Mouse (Mus musculus): ENCODE measurements at regions not wholly inside any gene's neighbourhood (a gene's known extent, or its start where the extent isn't known, plus 50 kb on each side); places are given as distances from the start of the nearest gene placed in this dataset.
A peak's percentile ranks its signal among the peaks of the same experiment; 100 is the strongest.

DNA sequence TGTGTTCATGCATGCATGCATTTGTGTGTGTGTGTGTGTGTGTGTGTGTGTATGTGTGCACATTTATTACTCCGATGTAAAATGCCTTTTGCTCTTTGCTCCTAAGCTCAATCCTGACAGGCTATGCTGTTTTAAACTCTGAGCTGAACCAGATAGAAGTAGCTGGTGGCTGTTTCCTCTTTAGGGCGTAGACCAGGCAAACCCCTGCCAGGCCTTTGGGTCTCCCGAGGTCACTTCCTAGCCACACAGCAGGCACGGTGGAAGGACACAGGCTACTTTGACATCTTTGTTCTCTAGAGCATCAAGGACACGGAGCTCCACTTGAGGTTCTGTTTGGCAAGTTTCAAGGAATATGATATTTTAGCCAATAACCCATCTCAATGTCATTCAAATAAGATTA lies 128.6 kb upstream of the Ccdc122 start:
- 89% methylated on average over 5 of the region's 5 CpGs for WGBS
- ATAC-seq, result no peak
- H3K9me3 ChIP-seq (ENCODE audit: low read length), result no peaks in the 10 kb centered on the region

DNA sequence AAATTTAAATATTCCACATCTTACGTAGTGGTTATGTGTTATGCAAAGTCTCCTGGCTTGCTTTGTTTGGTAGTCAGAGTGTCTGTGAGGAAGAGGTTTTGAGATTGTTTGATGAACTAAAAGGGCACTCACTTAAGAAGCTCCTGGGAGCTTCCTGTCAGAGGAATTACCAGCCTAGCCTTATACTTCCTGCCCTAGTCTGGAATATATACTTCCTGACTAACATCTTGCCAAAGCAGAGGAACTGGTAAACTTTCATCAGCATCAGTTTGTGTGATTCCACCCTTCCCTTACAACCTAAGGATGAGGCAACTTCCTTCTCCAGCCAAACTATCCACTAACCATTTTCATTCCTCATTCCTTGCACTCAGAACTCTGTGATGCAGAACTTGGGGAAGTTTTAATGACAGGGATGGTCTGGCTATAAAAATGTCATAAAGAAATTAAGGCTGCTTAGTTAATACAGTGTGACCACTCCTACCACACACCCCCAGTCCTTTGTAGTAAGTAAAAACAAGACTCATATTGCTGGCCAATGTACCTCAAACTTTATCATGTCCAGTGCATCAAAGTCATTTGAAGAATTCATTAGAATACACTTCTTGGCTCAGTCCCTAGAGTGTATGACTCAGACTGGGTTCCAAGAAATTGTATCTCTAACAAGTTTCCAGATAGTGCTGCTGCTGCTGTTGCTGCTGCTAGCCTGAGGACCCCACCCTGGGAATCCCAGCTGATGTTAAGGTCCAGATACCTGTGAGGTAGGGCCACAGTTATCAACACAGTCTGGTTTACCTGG lies 133.4 kb upstream of the Ccdc122 start:
- H3K4me2 ChIP-seq (ENCODE audit: low read depth), result no peak overlapping the region
- TF ChIP-seq CTCF (IDR thresholded peaks at IDR 0.05; ENCODE audit: low read depth), result no peak
- no peaks in the 10 kb centered on the region for H3K4me1 ChIP-seq (ENCODE audit: insufficient read depth)
- no peak overlapping the region for H3K27ac ChIP-seq (ENCODE audit: low read depth, low read length)
- DNase-seq (no peak), ATAC-seq (no peak)
- H3K9me3 ChIP-seq (ENCODE audit: low read length), result no peaks in the 10 kb centered on the region
- WGBS, result 86% methylated on average over 1 of the region's 1 CpGs
- H3K4me3 ChIP-seq (ENCODE audit: low read depth, low read length), result no peak overlapping the region
- no peaks in the 10 kb centered on the region for H3K27me3 ChIP-seq (ENCODE audit: insufficient read depth, low read length)
- no peaks in the 10 kb centered on the region for H3K36me3 ChIP-seq (ENCODE audit: insufficient read depth)
- no peak overlapping the region for H3K9ac ChIP-seq

More for the DNA sequence above, 128.6 kb upstream of the Ccdc122 start:
- no peaks in the 10 kb centered on the region for H3K4me1 ChIP-seq (ENCODE audit: insufficient read depth)
- H3K9ac ChIP-seq, result no peak overlapping the region
- H3K4me3 ChIP-seq (ENCODE audit: low read depth, low read length), result no peak overlapping the region
- H3K27me3 ChIP-seq (ENCODE audit: insufficient read depth, low read length), result no peaks in the 10 kb centered on the region
- DNase-seq, result no peak
- no peak overlapping the region for H3K27ac ChIP-seq (ENCODE audit: low read depth, low read length)
- no peak for TF ChIP-seq CTCF (IDR thresholded peaks at IDR 0.05; ENCODE audit: low read depth)
- no peaks in the 10 kb centered on the region for H3K36me3 ChIP-seq (ENCODE audit: insufficient read depth)
- H3K4me2 ChIP-seq (ENCODE audit: low read depth), result no peak overlapping the region

DNA sequence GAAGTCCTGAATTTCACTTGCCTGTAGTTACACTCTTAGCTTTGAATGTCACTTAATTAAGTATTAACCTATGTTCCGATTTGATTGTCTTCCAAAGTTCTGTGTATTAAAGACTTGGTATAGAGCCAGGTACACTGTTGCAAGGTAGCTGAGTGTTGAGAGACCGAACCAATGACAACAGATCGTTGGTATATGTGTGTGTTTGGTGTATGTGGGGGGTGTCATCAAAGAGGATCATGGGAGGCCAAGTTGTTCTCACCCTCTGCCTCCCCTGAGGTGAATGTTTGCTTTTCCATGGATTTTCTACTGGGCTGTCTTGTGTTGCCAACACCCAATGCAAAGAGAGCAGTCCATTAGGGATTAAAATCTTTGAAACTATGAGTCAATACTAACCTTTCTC lies 135.1 kb upstream of the Ccdc122 start:
- no peaks in the 10 kb centered on the region for H3K27me3 ChIP-seq (ENCODE audit: insufficient read depth, low read length)
- no peak for DNase-seq
- no peaks in the 10 kb centered on the region for H3K36me3 ChIP-seq (ENCODE audit: insufficient read depth)
- no peak overlapping the region for H3K27ac ChIP-seq (ENCODE audit: low read depth, low read length)
- H3K4me1 ChIP-seq (ENCODE audit: insufficient read depth), result no peaks in the 10 kb centered on the region
- TF ChIP-seq CTCF (IDR thresholded peaks at IDR 0.05; ENCODE audit: low read depth), result no peak
- ATAC-seq, result no peak
- H3K9ac ChIP-seq, result no peak overlapping the region
- no peaks in the 10 kb centered on the region for H3K9me3 ChIP-seq (ENCODE audit: low read length)
- H3K4me3 ChIP-seq (ENCODE audit: low read depth, low read length), result no peak overlapping the region
- no peak overlapping the region for H3K4me2 ChIP-seq (ENCODE audit: low read depth)
- 86% methylated on average over 3 of the region's 3 CpGs for whole genome bisulfite sequencing

DNA sequence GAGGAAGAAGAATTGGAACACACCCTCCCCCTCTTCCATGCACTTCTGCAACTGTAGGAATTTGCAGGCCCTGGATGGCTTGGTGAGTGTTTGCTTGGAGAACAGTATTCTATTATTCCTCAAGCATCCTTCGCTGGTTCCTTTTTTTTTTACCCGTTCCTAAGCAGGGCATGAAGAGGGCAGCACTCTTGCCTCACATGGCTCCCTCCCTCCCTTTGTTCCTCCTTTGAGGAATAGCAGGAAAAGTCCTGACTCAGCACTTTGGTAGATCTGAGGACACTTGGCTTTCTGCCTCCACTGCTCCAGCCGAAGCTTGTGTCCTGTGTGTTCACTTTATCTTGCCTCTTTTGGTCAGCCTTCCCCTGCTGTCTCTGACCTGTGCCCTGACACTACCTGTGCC lies 137.2 kb upstream of the Ccdc122 start:
- Histone ChIP-seq H3K9ac (no peak overlapping the region), H3K27me3 (ENCODE audit: insufficient read depth, low read length) (no peaks in the 10 kb centered on the region), H3K9me3 (ENCODE audit: low read length) (no peaks in the 10 kb centered on the region), H3K36me3 (ENCODE audit: insufficient read depth) (no peaks in the 10 kb centered on the region), H3K4me3 (ENCODE audit: low read depth, low read length) (no peak overlapping the region), H3K4me2 (ENCODE audit: low read depth) (no peak overlapping the region), H3K27ac (ENCODE audit: low read depth, low read length) (no peak overlapping the region), H3K4me1 (ENCODE audit: insufficient read depth) (no peaks in the 10 kb centered on the region)
- 31% methylated on average over 3 of the region's 3 CpGs for whole genome bisulfite sequencing
- ATAC-seq (no peak), DNase-seq (no peak)
- TF ChIP-seq CTCF (IDR thresholded peaks at IDR 0.05; ENCODE audit: low read depth), result no peak

DNA sequence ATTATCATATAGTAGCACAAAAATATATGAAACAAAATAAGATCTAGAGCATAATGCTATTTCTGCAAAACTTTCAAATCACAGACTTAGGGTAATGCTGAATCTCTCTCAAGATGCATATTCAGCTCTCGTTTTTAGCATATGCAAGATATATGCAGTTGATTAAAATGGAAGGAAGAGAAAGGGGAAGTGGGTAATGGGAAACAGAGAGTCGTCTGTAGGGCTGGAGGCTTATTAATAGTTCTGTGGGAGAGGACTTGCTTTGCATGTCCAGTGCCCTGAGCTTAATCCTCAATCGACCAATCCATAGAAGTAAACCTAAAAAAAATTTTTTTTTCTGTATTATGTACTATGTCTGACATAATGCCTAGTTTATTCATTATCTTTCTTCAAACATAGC lies 148.9 kb upstream of the Ccdc122 start:
- Histone ChIP-seq H3K4me2 (ENCODE audit: low read depth) (no peak overlapping the region), H3K9ac (no peak overlapping the region), H3K27ac (ENCODE audit: low read depth, low read length) (no peak overlapping the region), H3K4me1 (ENCODE audit: insufficient read depth) (peaks cover 7% of the 10 kb centered on the region), H3K9me3 (ENCODE audit: low read length) (no peaks in the 10 kb centered on the region), H3K4me3 (ENCODE audit: low read depth, low read length) (no peak overlapping the region), H3K36me3 (ENCODE audit: insufficient read depth) (no peaks in the 10 kb centered on the region), H3K27me3 (ENCODE audit: insufficient read depth, low read length) (no peaks in the 10 kb centered on the region)
- no peak for DNase-seq
- no peak for ATAC-seq
- 54% methylated on average over 3 of the region's 3 CpGs for WGBS
- TF ChIP-seq CTCF (IDR thresholded peaks at IDR 0.05; ENCODE audit: low read depth), result no peak

DNA sequence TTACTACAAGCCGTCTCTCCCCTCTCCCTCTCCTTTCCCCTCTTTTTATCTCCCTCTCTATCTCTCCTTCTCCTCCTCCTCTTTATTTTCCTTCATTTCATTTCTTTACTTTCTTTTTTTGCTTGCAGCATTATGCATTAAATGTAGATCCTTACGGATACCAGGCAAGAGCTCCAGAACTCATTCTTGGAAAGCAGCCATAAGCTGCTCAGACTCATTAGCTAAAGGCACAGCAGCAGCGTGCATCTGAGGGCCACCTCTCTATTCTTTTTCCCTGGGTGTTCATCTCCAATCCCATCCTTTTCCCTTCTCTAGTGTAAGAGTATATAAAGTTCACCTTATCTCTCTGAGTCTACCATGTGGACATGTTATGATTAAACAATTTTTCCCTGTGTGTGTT lies 149.4 kb upstream of the Ccdc122 start:
- no peak for ATAC-seq
- 34% methylated on average over 3 of the region's 3 CpGs for WGBS
- no peak for DNase-seq
- Histone ChIP-seq H3K27ac (ENCODE audit: low read depth, low read length) (no peak overlapping the region), H3K4me2 (ENCODE audit: low read depth) (no peak overlapping the region), H3K27me3 (ENCODE audit: insufficient read depth, low read length) (no peaks in the 10 kb centered on the region), H3K36me3 (ENCODE audit: insufficient read depth) (no peaks in the 10 kb centered on the region), H3K4me1 (ENCODE audit: insufficient read depth) (peaks cover 12% of the 10 kb centered on the region), H3K4me3 (ENCODE audit: low read depth, low read length) (no peak overlapping the region), H3K9ac (no peak overlapping the region), H3K9me3 (ENCODE audit: low read length) (no peaks in the 10 kb centered on the region)
- TF ChIP-seq CTCF (IDR thresholded peaks at IDR 0.05; ENCODE audit: low read depth), result no peak

DNA sequence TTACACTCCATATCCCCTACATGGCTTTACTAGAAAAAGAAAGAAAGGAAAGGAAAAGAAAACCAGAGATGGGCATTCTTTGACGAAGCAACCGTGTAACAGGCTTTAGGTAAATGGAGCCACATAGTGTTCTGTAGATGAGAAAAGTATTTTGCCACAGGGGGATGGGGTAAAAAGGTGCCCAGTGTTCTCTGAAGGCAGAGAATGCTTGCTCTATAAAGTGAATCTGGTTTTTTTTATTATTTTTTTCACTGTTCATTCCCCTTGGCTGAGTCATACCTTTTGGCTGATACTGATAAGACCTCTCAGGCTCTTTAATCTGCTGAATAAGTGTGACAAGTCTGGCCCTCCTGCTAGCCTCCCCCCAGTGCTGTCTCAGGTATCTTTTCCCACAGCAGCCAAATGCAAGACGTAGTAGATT lies 153.3 kb upstream of the Ccdc122 start:
- DNase-seq (no peak), ATAC-seq (no peak)
- H3K9ac ChIP-seq, result no peak overlapping the region
- no peaks in the 10 kb centered on the region for H3K27me3 ChIP-seq (ENCODE audit: insufficient read depth, low read length)
- TF ChIP-seq CTCF (IDR thresholded peaks at IDR 0.05; ENCODE audit: low read depth), result no peak
- peak overlapping the region; percentile 4; the same call in 1 of the 2 replicates for H3K4me2 ChIP-seq (ENCODE audit: low read depth)
- H3K9me3 ChIP-seq (ENCODE audit: low read length), result no peaks in the 10 kb centered on the region
- H3K36me3 ChIP-seq (ENCODE audit: insufficient read depth), result no peaks in the 10 kb centered on the region
- 12% methylated on average over 3 of the region's 3 CpGs for WGBS
- peaks cover 12% of the 10 kb centered on the region for H3K4me1 ChIP-seq (ENCODE audit: insufficient read depth)
- H3K4me3 ChIP-seq (ENCODE audit: low read depth, low read length), result no peak overlapping the region
- peak overlapping the region; percentile 4; the same call in 1 of the 2 replicates for H3K27ac ChIP-seq (ENCODE audit: low read depth, low read length)

All from forebrain, postnatal 0 days (tissue).